Mouse (Mus musculus) cerebellum, postnatal 14 days (tissue): Measurements from ENCODE around the gene Lix1l.

ENCODE experiments used
- DNase-seq, 2 experiments: peaks; one replicate each; pipeline ENCODE4 v3.0.0; 2021; ENCODE audit warnings: mixed read lengths in 2 of 2

The Lix1l gene

GRCm38 (mm10) chr3:96566661-96567450 is 34.1 kb upstream of the Lix1l start:
- no peak for DNase-seq

- DNase-seq: no peak
Observed at GRCm38 (mm10) chr3:96568605-96569004, 32.3 kb upstream of the Lix1l start.

- DNase-seq: no peak
Observed at GRCm38 (mm10) chr3:96569506-96569905, 31.4 kb upstream of the Lix1l start.

GRCm38 (mm10) chr3:96569966-96570605 is 30.9 kb upstream of the Lix1l start:
- no peak for DNase-seq

- DNase-seq: no peak
Observed at GRCm38 (mm10) chr3:96570643-96571042, 30.3 kb upstream of the Lix1l start.

- DNase-seq: no peak
Observed at GRCm38 (mm10) chr3:96571336-96571735, 29.6 kb upstream of the Lix1l start.

- no peak for DNase-seq
Observed at GRCm38 (mm10) chr3:96571896-96572698, 28.9 kb upstream of the Lix1l start.

GRCm38 (mm10) chr3:96573611-96574511 is 27.1 kb upstream of the Lix1l start:
- DNase-seq: no peak

GRCm38 (mm10) chr3:96575272-96575984 is 25.5 kb upstream of the Lix1l start:
- DNase-seq: no peak

- DNase-seq: peak in 1 of 2 experiments; percentile 31
Observed at GRCm38 (mm10) chr3:96576005-96576658, 24.8 kb upstream of the Lix1l start.

GRCm38 (mm10) chr3:96576690-96577541 is 24.0 kb upstream of the Lix1l start, which contains the start of gene Gm16253:
Gene Gm16253, plus strand, starts transcription at chr3:96576984.
- DNase-seq: peak; percentile 83 to 88

GRCm38 (mm10) chr3:96577566-96577965 is 23.4 kb upstream of the Lix1l start:
- no peak for DNase-seq

- no peak for DNase-seq
Observed at GRCm38 (mm10) chr3:96578561-96579238, 22.2 kb upstream of the Lix1l start.

- no peak for DNase-seq
Observed at GRCm38 (mm10) chr3:96579239-96579750, 21.7 kb upstream of the Lix1l start.

- peak; percentile 96 for DNase-seq
Observed at GRCm38 (mm10) chr3:96579885-96580454, 21.0 kb upstream of the Lix1l start.

GRCm38 (mm10) chr3:96581141-96581540 is 19.8 kb upstream of the Lix1l start:
- DNase-seq: peak in 1 of 2 experiments; percentile 29

GRCm38 (mm10) chr3:96581771-96582515 is 19.0 kb upstream of the Lix1l start:
- no peak for DNase-seq

GRCm38 (mm10) chr3:96583386-96583785 is 17.6 kb upstream of the Lix1l start:
- DNase-seq: peak in 1 of 2 experiments; percentile 35
